Mouse (Mus musculus) lung, adult 2 months (tissue): ENCODE measurements around the gene Sox1. TPM values are rescaled to one million over a fixed set of nuclear protein-coding genes. Genes with fewer than 3 reads are reported as not detected.

Source experiments
- DNase-seq: peaks from one replicate; pipeline ENCODE4 v3.0.0; 2022
- H3K4me1 ChIP-seq: fragments of 200-500 bp; 2 replicates; pipeline ENCODE4 v1.6.1; 2011; ENCODE audit warnings: low read length; ENCODE audit not compliant: control insufficient read depth, insufficient read depth
- H3K4me3 ChIP-seq: fragments of 200-500 bp; replicated peaks from 2 replicates; pipeline ENCODE3; 2011; ENCODE audit warnings: low read depth, mild to moderate bottlenecking, control low read depth, low read length; ENCODE audit errors: extremely low read depth
- CTCF ChIP-seq: fragments of 200-500 bp; IDR thresholded peaks from 2 replicates; pipeline ENCODE4 v1.5.1; 2011; ENCODE audit warnings: mild to moderate bottlenecking, low read length, control low read depth; ENCODE audit not compliant: insufficient read depth
- POLR2A ChIP-seq: fragments of 200-500 bp; IDR thresholded peaks from 2 replicates; pipeline ENCODE4 v1.6.1; 2011; ENCODE audit warnings: low read depth, mild to moderate bottlenecking, control low read depth, low read length, borderline replicate concordance; ENCODE audit errors: extremely low read depth
- WGBS: fragments of 180-500 bp; shearing (Covaris S2); methylation state at CpG from one replicate; pipeline ENCODE4 v1.1.7; 2018; 5-methylcytosine and 5-hydroxymethylcytosine counted together
- polyA plus RNA-seq: library from polyadenylated mRNA; depleted of rRNA; stranded (reverse); fragments of >200 nt; gene quantifications from 2 replicates; pipeline ENCODE4 v1.2.3, GENCODE M21; 2012

Sox1 gene
- polyA plus RNA-seq, 1 experiment, result not detected

- 15% methylated on average over 10 of the region's 10 CpGs for WGBS
- no peak for DNase-seq
These were observed 6.5 kb upstream of the Sox1 start for GRCm38 (mm10) chr8:12388390-12389115.

DNA sequence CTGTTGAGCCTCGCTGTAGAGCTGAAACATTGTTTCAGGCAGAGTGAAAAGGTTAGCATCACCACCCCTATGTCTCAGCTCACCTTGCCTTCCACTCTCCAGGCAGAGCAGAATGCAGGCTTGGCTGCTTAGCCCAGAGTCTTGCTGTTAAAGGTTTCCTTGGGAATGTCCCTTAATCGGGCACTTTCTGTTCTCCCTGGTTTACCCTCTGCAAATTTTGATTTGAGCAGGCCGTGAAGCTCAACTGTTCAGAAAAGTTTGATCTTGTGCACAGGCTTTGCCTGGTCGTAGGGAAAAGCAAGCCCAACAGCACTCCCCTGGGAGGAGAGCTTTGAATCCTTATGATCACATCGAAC is 6.0 kb upstream of the Sox1 start:
- no peak for TF ChIP-seq CTCF
- no peak for TF ChIP-seq POLR2A
- DNase-seq, result no peak
- H3K4me1 ChIP-seq, result peaks cover 3% of the 10 kb centered on the region
- no peak overlapping the region for H3K4me3 ChIP-seq
- 3% methylated on average over 5 of the region's 5 CpGs for WGBS

More at GRCm38 (mm10) chr8:12388390-12389115, 6.5 kb upstream of the Sox1 start:
- Histone ChIP-seq H3K4me1 (peaks cover 5% of the 10 kb centered on the region), H3K4me3 (no peak overlapping the region)
- TF ChIP-seq POLR2A, result no peak
- TF ChIP-seq CTCF, result no peak

GRCm38 (mm10) chr8:12389801-12390639 is 5.1 kb upstream of the Sox1 start:
- no peak for DNase-seq
- 5% methylated on average over 29 of the region's 29 CpGs for WGBS
- Histone ChIP-seq H3K4me3 (no peak overlapping the region), H3K4me1 (no peaks in the 10 kb centered on the region; the same call in none of the 2 replicates)
- TF ChIP-seq CTCF, result no peak
- no peak for TF ChIP-seq POLR2A

- TF ChIP-seq CTCF (no peak), POLR2A (no peak)
- no peaks in the 10 kb centered on the region; the same call in 1 of the 2 replicates for H3K4me1 ChIP-seq
- WGBS, result 5% methylated on average over 38 of the region's 38 CpGs
- no peak overlapping the region for H3K4me3 ChIP-seq
- DNase-seq, result no peak
These were observed 4.3 kb upstream of the Sox1 start for GRCm38 (mm10) chr8:12390640-12391365.

DNA sequence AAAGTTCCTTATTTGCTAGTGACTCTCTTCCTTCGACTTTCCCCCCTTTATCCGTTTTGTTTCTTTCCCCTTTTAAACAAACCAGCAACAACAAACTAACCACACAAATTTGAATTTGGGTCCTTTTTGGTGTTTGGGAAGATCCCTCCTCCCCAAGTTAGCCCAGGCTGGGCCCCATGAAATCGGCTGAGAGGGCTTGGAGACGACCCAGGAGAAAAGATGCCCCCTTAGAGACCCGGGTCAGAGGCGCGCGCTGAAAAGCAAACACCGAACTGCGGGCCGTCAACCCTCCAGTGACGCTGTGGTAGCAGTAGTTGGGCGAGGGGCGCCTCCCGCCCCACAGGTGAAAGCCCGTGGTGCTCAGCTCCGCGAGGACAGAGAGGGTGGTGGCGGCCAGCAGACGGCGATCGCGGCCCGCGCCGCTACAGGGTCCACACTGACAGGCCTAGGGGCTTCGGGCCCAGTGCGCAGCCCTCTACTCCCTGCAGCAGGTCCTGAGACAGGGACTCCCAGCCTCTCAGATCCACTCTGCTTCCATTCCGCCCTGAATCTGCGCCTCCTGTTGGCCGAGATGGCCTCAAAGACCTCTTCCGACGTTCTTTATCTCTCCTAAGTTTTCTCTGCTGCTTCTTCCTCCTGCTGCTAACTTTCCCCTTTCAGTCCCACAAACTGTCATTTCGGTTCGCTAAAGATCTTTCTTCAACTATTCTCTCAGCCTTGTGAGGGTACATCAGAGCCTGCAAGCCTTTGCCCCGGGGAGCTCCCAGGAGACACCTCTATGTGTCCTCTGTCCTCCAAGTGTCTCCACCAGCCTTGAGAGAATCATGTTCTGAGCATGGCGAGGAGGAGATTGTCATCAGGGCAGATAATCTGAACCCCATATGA is 3.5 kb upstream of the Sox1 start:
- H3K4me1 ChIP-seq, result no peaks in the 10 kb centered on the region; the same call in 1 of the 2 replicates
- no peak overlapping the region for H3K4me3 ChIP-seq
- WGBS, result 5% methylated on average over 37 of the region's 37 CpGs
- peak; percentile 9; the same call in 1 of the 2 replicates for TF ChIP-seq CTCF
- no peak for TF ChIP-seq POLR2A
- no peak for DNase-seq

- 20% methylated on average over 1 of the region's 1 CpGs for WGBS
- no peak for DNase-seq
- Histone ChIP-seq H3K4me3 (no peak overlapping the region), H3K4me1 (no peaks in the 10 kb centered on the region; the same call in 1 of the 2 replicates)
- TF ChIP-seq POLR2A (no peak), CTCF (no peak)
These were observed 2.3 kb upstream of the Sox1 start for GRCm38 (mm10) chr8:12392801-12393200.

GRCm38 (mm10) chr8:12394385-12395000 is 602 bp upstream of the Sox1 start:
- Histone ChIP-seq H3K4me3 (no peak overlapping the region), H3K4me1 (no peaks in the 10 kb centered on the region; the same call in 1 of the 2 replicates)
- TF ChIP-seq POLR2A (no peak), CTCF (no peak)
- 5% methylated on average over 22 of the region's 22 CpGs for WGBS
- DNase-seq, result no peak

DNA sequence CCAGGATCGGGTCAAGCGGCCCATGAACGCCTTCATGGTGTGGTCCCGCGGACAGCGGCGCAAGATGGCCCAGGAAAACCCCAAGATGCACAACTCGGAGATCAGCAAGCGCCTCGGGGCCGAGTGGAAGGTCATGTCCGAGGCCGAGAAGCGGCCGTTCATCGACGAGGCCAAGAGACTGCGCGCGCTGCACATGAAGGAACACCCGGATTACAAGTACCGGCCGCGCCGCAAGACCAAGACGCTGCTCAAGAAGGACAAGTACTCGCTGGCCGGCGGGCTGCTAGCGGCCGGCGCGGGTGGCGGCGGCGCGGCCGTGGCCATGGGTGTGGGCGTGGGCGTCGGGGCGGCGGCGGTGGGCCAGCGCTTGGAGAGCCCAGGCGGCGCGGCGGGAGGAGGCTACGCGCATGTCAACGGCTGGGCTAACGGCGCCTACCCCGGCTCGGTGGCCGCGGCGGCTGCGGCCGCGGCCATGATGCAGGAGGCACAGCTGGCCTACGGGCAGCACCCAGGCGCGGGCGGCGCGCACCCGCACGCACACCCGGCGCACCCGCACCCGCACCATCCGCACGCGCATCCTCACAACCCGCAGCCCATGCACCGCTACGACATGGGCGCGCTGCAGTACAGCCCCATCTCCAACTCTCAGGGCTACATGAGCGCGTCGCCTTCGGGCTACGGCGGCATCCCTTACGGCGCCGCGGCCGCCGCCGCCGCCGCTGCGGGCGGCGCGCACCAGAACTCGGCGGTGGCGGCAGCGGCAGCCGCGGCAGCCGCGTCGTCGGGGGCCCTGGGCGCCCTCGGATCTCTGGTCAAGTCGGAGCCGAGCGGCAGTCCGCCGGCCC is 1.6 kb downstream of the Sox1 start:
- WGBS, result 1% methylated on average over 117 of the region's 118 CpGs
- DNase-seq, result no peak
- no peak for TF ChIP-seq POLR2A
- no peak for TF ChIP-seq CTCF
- H3K4me3 ChIP-seq, result no peak overlapping the region
- H3K4me1 ChIP-seq, result no peaks in the 10 kb centered on the region; the same call in 1 of the 2 replicates
